Mouse (Mus musculus) midbrain, postnatal 0 days (tissue): ENCODE results near the gene Thsd7b. TPM values are rescaled to one million over a fixed set of nuclear protein-coding genes. Genes with fewer than 3 reads are reported as not detected.

Source experiments
- ATAC-seq: fragments of 200-750 bp; cut with Nextera tagmentation; 2 replicates; pipeline ENCODE4 v1.8.0; 2017; ENCODE audit warnings: moderate number of reproducible peaks, mild to moderate bottlenecking, moderate TSS enrichment, moderate library complexity; ENCODE audit not compliant: low FRiP score
- DNase-seq: peaks from one replicate; pipeline ENCODE4 v3.0.0-alpha.2; 2015; ENCODE audit warnings: low spot score
- H3K27ac ChIP-seq: fragments of 300-500 bp; sonication (generic); 2 replicates; pipeline ENCODE4 v1.5.1; 2014; ENCODE audit warnings: low read depth, mild to moderate bottlenecking, low read length, mixed read lengths
- H3K27me3 ChIP-seq: fragments of 300-500 bp; sonication (generic); 2 replicates; pipeline ENCODE4 v1.6.1; 2014; ENCODE audit warnings: low read length, control low read depth, mixed read lengths; ENCODE audit not compliant: insufficient read depth
- H3K36me3 ChIP-seq: fragments of 300-500 bp; sonication (generic); 2 replicates; pipeline ENCODE4 v1.6.1; 2014; ENCODE audit warnings: low read length, control low read depth, mixed read lengths; ENCODE audit not compliant: insufficient read depth
- H3K4me1 ChIP-seq: fragments of 300-500 bp; sonication (generic); 2 replicates; pipeline ENCODE4 v1.6.1; 2014; ENCODE audit warnings: mild to moderate bottlenecking, control low read depth, antibody characterized with exemption, low read length, mixed read lengths; ENCODE audit not compliant: insufficient read depth
- H3K4me2 ChIP-seq: fragments of 300-500 bp; sonication (generic); 2 replicates; pipeline ENCODE4 v1.6.1; 2014; ENCODE audit warnings: low read depth, mild to moderate bottlenecking, low read length, mixed read lengths; ENCODE audit not compliant: poor library complexity, severe bottlenecking
- H3K4me3 ChIP-seq: fragments of 300-500 bp; sonication (generic); 2 replicates; pipeline ENCODE4 v1.5.1; 2014; ENCODE audit warnings: low read depth, mild to moderate bottlenecking, low read length, moderate library complexity
- H3K9ac ChIP-seq: fragments of 300-500 bp; sonication (generic); replicated peaks from 2 replicates; pipeline ENCODE4 v1.6.1; 2014; ENCODE audit warnings: mild to moderate bottlenecking, low read length, moderate library complexity, mixed read lengths; ENCODE audit not compliant: poor library complexity, severe bottlenecking
- H3K9me3 ChIP-seq: fragments of 300-500 bp; sonication (generic); 2 replicates; pipeline ENCODE4 v1.6.1; 2016; ENCODE audit warnings: low read length, control low read depth
- CTCF ChIP-seq: IDR thresholded peaks from 2 replicates; pipeline ENCODE4 v1.5.1; 2016; ENCODE audit warnings: antibody characterized with exemption, mild to moderate bottlenecking
- WGBS: fragments of 180-500 bp; shearing (Covaris S2); extraction: QIAGEN DNeasy Blood & Tissue Kit; methylation state at CpG from one replicate; pipeline ENCODE4 v1.1.7; 2014; 5-methylcytosine and 5-hydroxymethylcytosine counted together
- polyA plus RNA-seq: library from polyadenylated mRNA; unstranded; fragments of >200 nt; fragmentation: Nextera tagmentation; extraction: Ambion mirVana; gene quantifications from 2 replicates; pipeline ENCODE4 v1.2.1, GENCODE M21; 2015
- total RNA-seq: library from RNA; depleted of rRNA; stranded (reverse); fragments of >200 nt; gene quantifications from 2 replicates; pipeline ENCODE4 v1.2.3, GENCODE M21; 2014

Gene Thsd7b
- total and polyA plus RNA-seq, 2 experiments from 2014 or later: 11.6 to 20.8 TPM

GRCm38 (mm10) chr1:129543169-129543568 lies 270.1 kb downstream of the Thsd7b start:
- Histone ChIP-seq H3K4me2 (no peak overlapping the region), H3K27ac (no peak overlapping the region), H3K4me1 (no peaks in the 10 kb centered on the region), H3K27me3 (no peaks in the 10 kb centered on the region), H3K36me3 (no peaks in the 10 kb centered on the region), H3K9ac (no peak overlapping the region), H3K9me3 (no peaks in the 10 kb centered on the region), H3K4me3 (no peak overlapping the region)
- DNase-seq: no peak
- no peak for ATAC-seq
- TF ChIP-seq CTCF: no peak
- WGBS: 72% methylated on average over 3 of the region's 3 CpGs

GRCm38 (mm10) chr1:129558054-129558453 lies 285.0 kb downstream of the Thsd7b start:
- DNase-seq (no peak), ATAC-seq (no peak)
- H3K27ac ChIP-seq: no peak overlapping the region
- H3K4me1 ChIP-seq: no peaks in the 10 kb centered on the region
- no peak overlapping the region for H3K4me3 ChIP-seq
- TF ChIP-seq CTCF: no peak
- no peak overlapping the region for H3K4me2 ChIP-seq
- H3K36me3 ChIP-seq: no peaks in the 10 kb centered on the region
- H3K9ac ChIP-seq: no peak overlapping the region
- no peaks in the 10 kb centered on the region for H3K9me3 ChIP-seq
- H3K27me3 ChIP-seq: no peaks in the 10 kb centered on the region
- WGBS: 77% methylated on average over 4 of the region's 4 CpGs

- Histone ChIP-seq H3K9ac (no peak overlapping the region), H3K36me3 (no peaks in the 10 kb centered on the region), H3K27ac (no peak overlapping the region), H3K9me3 (no peaks in the 10 kb centered on the region), H3K4me3 (no peak overlapping the region), H3K27me3 (no peaks in the 10 kb centered on the region), H3K4me1 (no peaks in the 10 kb centered on the region), H3K4me2 (no peak overlapping the region)
- no peak for TF ChIP-seq CTCF
- WGBS: 80% methylated on average over 4 of the region's 4 CpGs
- no peak for DNase-seq
- ATAC-seq: no peak
Measured at GRCm38 (mm10) chr1:129559137-129559536, 286.0 kb downstream of the Thsd7b start.

- DNase-seq (no peak), ATAC-seq (no peak)
- no peak overlapping the region for H3K4me2 ChIP-seq
- no peak overlapping the region for H3K4me3 ChIP-seq
- no peaks in the 10 kb centered on the region for H3K9me3 ChIP-seq
- no peak overlapping the region for H3K9ac ChIP-seq
- H3K36me3 ChIP-seq: no peaks in the 10 kb centered on the region
- H3K27me3 ChIP-seq: no peaks in the 10 kb centered on the region
- no peak for TF ChIP-seq CTCF
- H3K27ac ChIP-seq: no peak overlapping the region
- WGBS: 58% methylated on average over 3 of the region's 3 CpGs
- H3K4me1 ChIP-seq: no peaks in the 10 kb centered on the region
Measured at GRCm38 (mm10) chr1:129559812-129560211, 286.7 kb downstream of the Thsd7b start.

- DNase-seq (no peak), ATAC-seq (no peak)
- Histone ChIP-seq H3K9me3 (no peaks in the 10 kb centered on the region), H3K36me3 (no peaks in the 10 kb centered on the region), H3K4me1 (no peaks in the 10 kb centered on the region), H3K4me2 (no peak overlapping the region), H3K9ac (no peak overlapping the region), H3K27me3 (no peaks in the 10 kb centered on the region), H3K4me3 (no peak overlapping the region), H3K27ac (no peak overlapping the region)
- TF ChIP-seq CTCF: no peak
- WGBS: 94% methylated on average over 1 of the region's 1 CpGs
Measured at GRCm38 (mm10) chr1:129562707-129563106, 289.6 kb downstream of the Thsd7b start.

- no peaks in the 10 kb centered on the region for H3K36me3 ChIP-seq
- H3K9ac ChIP-seq: no peak overlapping the region
- 84% methylated on average over 3 of the region's 3 CpGs for WGBS
Measured at GRCm38 (mm10) chr1:129570522-129570921, 297.4 kb downstream of the Thsd7b start.

More at GRCm38 (mm10) chr1:129570522-129570921, 297.4 kb downstream of the Thsd7b start:
- DNase-seq: no peak
- H3K27me3 ChIP-seq: no peaks in the 10 kb centered on the region
- H3K4me3 ChIP-seq: no peak overlapping the region
- no peak for TF ChIP-seq CTCF
- H3K4me2 ChIP-seq: no peak overlapping the region
- ATAC-seq: no peak
- no peaks in the 10 kb centered on the region for H3K9me3 ChIP-seq
- no peaks in the 10 kb centered on the region for H3K4me1 ChIP-seq
- no peak overlapping the region for H3K27ac ChIP-seq
